Mouse (Mus musculus): ENCODE measurements around the gene Nubp1.

Gene Nubp1

DNA sequence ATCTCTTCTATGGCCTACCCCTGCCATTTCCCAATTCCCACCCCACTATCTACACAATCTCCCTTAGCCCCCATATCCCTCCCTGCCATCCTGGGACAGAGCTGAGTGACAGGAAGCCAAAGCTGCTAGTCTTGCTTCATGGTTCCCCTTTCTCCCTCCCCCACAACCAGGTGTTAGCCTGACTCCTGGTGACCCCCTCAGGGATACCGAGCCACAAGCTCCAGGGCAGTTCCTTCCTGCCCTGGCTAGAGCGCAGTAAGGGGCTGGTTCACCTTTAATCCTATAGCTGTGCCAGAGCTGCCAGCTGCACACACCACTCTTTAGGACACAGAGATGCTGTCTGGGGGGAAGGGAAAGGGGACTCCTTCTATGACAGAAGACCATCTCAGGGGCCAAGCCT is 36.0 kb downstream of the Nubp1 start:
- H3K36me3 ChIP-seq (ENCODE audit: insufficient read depth, low read length) = no peaks in the 10 kb centered on the region
- peak overlapping the region; percentile 78 for H3K4me3 ChIP-seq (replicated peaks; ENCODE audit: low read length)
- TF ChIP-seq CTCF (conservative IDR thresholded peaks at IDR 0.05; ENCODE audit: low read length) (no peak), NANOG (IDR thresholded peaks at IDR 0.05; ENCODE audit: borderline replicate concordance, low read length) (no peak), POU5F1 (IDR thresholded peaks at IDR 0.05; ENCODE audit: borderline replicate concordance, low read length) (no peak)
- 0 out of 2 replicates have a peak, but pooled peaks cover 2% of the 10 kb centered on the region for H3K27me3 ChIP-seq (ENCODE audit: insufficient read depth, low read length)
- H3K4me1 ChIP-seq (replicated peaks; ENCODE audit: low read depth, low read length) = peaks cover 26% of the 10 kb centered on the region
- no peaks in the 10 kb centered on the region for H3K9me3 ChIP-seq (ENCODE audit: low read length)

DNA sequence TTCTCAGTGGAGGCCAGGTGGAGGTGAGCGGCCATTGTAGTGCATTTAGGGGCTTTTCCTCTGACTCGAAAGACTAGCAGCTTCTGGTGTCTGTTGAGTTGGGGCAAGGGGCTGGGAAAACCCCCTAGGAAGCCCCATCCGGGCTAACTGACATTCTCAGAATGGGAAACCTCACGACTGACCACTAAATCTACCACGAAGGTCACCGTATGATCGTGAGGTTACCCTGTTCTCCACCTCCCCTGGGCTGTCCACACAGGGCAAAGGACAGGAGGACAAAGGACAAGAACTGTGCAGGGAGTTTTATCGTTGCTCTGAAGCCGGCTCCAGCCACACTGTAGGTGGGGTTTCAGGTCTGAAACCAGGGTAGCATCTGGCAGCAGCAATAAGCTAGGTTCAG is 37.2 kb downstream of the Nubp1 start:
- no peaks in the 10 kb centered on the region for H3K9me3 ChIP-seq (ENCODE audit: low read length)
- TF ChIP-seq POU5F1 (IDR thresholded peaks at IDR 0.05; ENCODE audit: borderline replicate concordance, low read length) (no peak), CTCF (conservative IDR thresholded peaks at IDR 0.05; ENCODE audit: low read length) (no peak), NANOG (IDR thresholded peaks at IDR 0.05; ENCODE audit: borderline replicate concordance, low read length) (no peak)
- H3K36me3 ChIP-seq (ENCODE audit: insufficient read depth, low read length) = no peaks in the 10 kb centered on the region
- no peak overlapping the region for H3K4me3 ChIP-seq (replicated peaks; ENCODE audit: low read length)
- peaks cover 26% of the 10 kb centered on the region for H3K4me1 ChIP-seq (replicated peaks; ENCODE audit: low read depth, low read length)
- H3K27me3 ChIP-seq (ENCODE audit: insufficient read depth, low read length) = 0 out of 2 replicates have a peak, but pooled peaks cover 2% of the 10 kb centered on the region

DNA sequence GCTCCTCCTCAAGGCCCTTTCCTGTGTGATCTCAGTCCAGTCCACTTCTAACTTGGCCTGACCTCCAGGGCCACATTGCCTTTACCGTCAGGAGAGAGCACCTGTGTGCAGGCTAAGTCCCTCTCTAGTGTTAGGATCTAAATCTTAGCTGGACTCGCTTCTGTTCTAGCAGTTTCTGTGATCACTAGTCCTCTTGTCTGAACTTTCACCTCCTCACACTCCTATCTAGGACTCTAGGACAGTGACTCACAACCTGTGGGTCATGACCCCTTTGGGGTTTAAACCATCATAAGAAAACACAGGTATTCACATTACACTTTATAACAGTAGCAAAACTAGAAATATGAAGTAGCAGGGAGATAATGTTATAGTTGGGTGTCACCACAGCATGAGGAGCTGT is 40.2 kb downstream of the Nubp1 start:
- H3K27me3 ChIP-seq (ENCODE audit: insufficient read depth, low read length) = 0 out of 2 replicates have a peak, but pooled peaks cover 2% of the 10 kb centered on the region
- TF ChIP-seq NANOG (IDR thresholded peaks at IDR 0.05; ENCODE audit: borderline replicate concordance, low read length) (no peak), CTCF (conservative IDR thresholded peaks at IDR 0.05; ENCODE audit: low read length) (no peak), POU5F1 (IDR thresholded peaks at IDR 0.05; ENCODE audit: borderline replicate concordance, low read length) (no peak)
- no peaks in the 10 kb centered on the region for H3K36me3 ChIP-seq (ENCODE audit: insufficient read depth, low read length)
- no peak overlapping the region for H3K4me3 ChIP-seq (replicated peaks; ENCODE audit: low read length)
- H3K9me3 ChIP-seq (ENCODE audit: low read length) = no peaks in the 10 kb centered on the region
- H3K4me1 ChIP-seq (replicated peaks; ENCODE audit: low read depth, low read length) = peaks cover 11% of the 10 kb centered on the region

DNA sequence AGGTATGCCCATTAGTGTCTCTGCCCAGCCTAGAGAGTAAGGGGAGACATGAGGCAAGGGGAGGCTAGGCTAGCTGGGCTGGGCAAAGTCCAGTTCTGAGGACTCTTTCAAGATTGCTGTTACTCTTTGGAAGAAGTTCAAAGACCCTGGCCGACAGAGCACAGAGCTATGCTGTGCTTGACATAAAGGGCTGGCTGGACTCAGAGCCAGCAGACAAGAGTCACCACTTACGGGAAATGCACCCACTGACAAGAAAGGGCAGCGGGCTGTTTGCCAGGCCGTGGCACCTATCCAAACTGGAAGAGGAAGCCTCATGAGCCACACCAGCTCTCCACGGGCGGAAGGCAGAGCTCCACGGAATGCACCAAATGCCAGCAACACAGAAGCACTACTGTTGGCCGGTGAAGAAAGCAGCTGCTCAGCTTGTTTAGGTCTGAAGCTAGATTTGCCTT is 40.7 kb downstream of the Nubp1 start:
- TF ChIP-seq POU5F1 (IDR thresholded peaks at IDR 0.05; ENCODE audit: borderline replicate concordance, low read length) (no peak), CTCF (conservative IDR thresholded peaks at IDR 0.05; ENCODE audit: low read length) (no peak), NANOG (IDR thresholded peaks at IDR 0.05; ENCODE audit: borderline replicate concordance, low read length) (no peak)
- 0 out of 2 replicates have a peak, but pooled peaks cover 2% of the 10 kb centered on the region for H3K27me3 ChIP-seq (ENCODE audit: insufficient read depth, low read length)
- no peaks in the 10 kb centered on the region for H3K9me3 ChIP-seq (ENCODE audit: low read length)
- H3K4me3 ChIP-seq (replicated peaks; ENCODE audit: low read length) = no peak overlapping the region
- no peaks in the 10 kb centered on the region for H3K36me3 ChIP-seq (ENCODE audit: insufficient read depth, low read length)
- peaks cover 7% of the 10 kb centered on the region for H3K4me1 ChIP-seq (replicated peaks; ENCODE audit: low read depth, low read length)

DNA sequence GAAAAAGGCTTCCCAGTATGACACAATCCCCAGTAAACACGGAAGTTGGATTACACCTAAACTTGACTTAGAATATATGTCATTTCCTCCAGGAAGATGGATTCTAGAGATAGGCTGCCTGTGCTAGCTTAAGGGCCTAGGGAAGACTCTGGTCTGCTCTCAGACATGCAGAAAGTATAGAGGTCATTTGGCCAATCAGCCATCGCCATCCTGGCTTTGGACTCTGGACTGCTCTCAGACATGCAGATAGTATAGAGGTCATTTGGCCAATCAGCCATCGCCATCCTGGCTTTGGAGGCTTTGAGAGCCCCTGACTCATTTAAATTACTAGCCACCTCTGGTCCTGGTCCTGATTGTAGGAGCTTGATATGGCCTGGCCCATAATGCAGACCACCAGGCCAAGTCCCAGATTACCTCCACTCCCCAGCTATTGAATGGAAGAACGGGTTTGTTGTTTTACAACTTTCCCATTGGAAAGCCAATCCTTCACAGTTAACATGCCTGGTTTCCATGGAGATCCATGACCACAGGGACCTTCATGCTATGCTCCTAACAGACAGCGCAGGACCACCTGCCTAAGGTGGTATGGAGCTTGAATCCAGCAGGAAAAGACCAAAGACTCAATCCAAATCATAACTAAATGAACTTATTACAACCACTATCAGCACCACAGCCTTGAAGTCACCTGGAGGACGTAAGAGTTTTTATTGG is 42.3 kb downstream of the Nubp1 start:
- TF ChIP-seq POU5F1 (IDR thresholded peaks at IDR 0.05; ENCODE audit: borderline replicate concordance, low read length) (no peak), NANOG (IDR thresholded peaks at IDR 0.05; ENCODE audit: borderline replicate concordance, low read length) (no peak), CTCF (conservative IDR thresholded peaks at IDR 0.05; ENCODE audit: low read length) (no peak)
- Histone ChIP-seq H3K27me3 (ENCODE audit: insufficient read depth, low read length) (peaks cover 4% of the 10 kb centered on the region; the same call in 1 of the 2 replicates), H3K36me3 (ENCODE audit: insufficient read depth, low read length) (no peaks in the 10 kb centered on the region), H3K4me1 (replicated peaks; ENCODE audit: low read depth, low read length) (no peaks in the 10 kb centered on the region; the same call in 1 of the 2 replicates), H3K9me3 (ENCODE audit: low read length) (no peaks in the 10 kb centered on the region), H3K4me3 (replicated peaks; ENCODE audit: low read length) (no peak overlapping the region)

DNA sequence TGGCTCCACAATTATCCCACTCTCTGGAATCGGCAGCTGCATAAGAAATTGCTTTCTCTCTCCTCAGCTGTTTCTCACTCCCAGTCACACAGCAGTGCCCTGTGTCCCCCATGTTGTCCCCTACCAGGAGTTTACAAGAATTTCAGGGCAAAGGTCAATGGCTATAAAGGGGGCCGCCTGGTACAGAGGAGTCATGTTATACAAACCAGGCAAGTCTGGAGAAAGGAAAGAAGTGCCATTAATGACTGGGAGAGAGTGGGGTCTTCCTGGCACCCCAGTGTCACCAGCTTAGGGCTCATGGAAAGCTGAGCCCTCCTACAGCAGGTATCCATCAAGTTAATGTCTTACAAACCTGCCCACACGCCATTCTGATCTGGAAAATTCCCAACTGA is 42.8 kb downstream of the Nubp1 start:
- TF ChIP-seq CTCF (conservative IDR thresholded peaks at IDR 0.05; ENCODE audit: low read length) (no peak), NANOG (IDR thresholded peaks at IDR 0.05; ENCODE audit: borderline replicate concordance, low read length) (no peak), POU5F1 (IDR thresholded peaks at IDR 0.05; ENCODE audit: borderline replicate concordance, low read length) (no peak)
- Histone ChIP-seq H3K36me3 (ENCODE audit: insufficient read depth, low read length) (no peaks in the 10 kb centered on the region), H3K27me3 (ENCODE audit: insufficient read depth, low read length) (peaks cover 9% of the 10 kb centered on the region), H3K9me3 (ENCODE audit: low read length) (no peaks in the 10 kb centered on the region), H3K4me1 (replicated peaks; ENCODE audit: low read depth, low read length) (no peaks in the 10 kb centered on the region; the same call in 1 of the 2 replicates), H3K4me3 (replicated peaks; ENCODE audit: low read length) (no peak overlapping the region)

DNA sequence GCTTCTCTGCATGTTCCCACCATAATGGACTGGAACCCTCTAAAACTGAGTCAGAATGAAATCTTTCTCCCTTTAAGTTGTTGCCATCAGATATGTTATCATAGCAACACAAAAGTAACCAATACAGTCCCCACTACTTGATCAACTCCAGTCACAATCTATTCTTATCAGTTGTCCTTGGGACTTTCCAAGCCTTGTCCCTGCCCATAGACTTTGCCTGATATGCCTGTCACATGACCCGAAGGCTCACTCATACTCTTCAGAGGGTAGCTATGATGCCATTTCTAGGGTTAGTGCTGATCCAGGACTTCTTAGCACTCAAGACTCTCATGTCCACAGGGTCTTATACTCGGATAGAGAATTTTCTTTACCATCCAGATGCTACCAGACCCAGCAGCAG is 48.4 kb downstream of the Nubp1 start:
- H3K4me1 ChIP-seq (replicated peaks; ENCODE audit: low read depth, low read length) = peaks cover 4% of the 10 kb centered on the region; the same call in 1 of the 2 replicates
- H3K9me3 ChIP-seq (ENCODE audit: low read length) = no peaks in the 10 kb centered on the region
- no peak for TF ChIP-seq NANOG (IDR thresholded peaks at IDR 0.05; ENCODE audit: borderline replicate concordance, low read length)
- TF ChIP-seq POU5F1 (IDR thresholded peaks at IDR 0.05; ENCODE audit: borderline replicate concordance, low read length) = no peak
- TF ChIP-seq CTCF (conservative IDR thresholded peaks at IDR 0.05; ENCODE audit: low read length) = no peak
- no peak overlapping the region for H3K4me3 ChIP-seq (replicated peaks; ENCODE audit: low read length)
- peaks cover 16% of the 10 kb centered on the region for H3K27me3 ChIP-seq (ENCODE audit: insufficient read depth, low read length)
- H3K36me3 ChIP-seq (ENCODE audit: insufficient read depth, low read length) = no peaks in the 10 kb centered on the region

DNA sequence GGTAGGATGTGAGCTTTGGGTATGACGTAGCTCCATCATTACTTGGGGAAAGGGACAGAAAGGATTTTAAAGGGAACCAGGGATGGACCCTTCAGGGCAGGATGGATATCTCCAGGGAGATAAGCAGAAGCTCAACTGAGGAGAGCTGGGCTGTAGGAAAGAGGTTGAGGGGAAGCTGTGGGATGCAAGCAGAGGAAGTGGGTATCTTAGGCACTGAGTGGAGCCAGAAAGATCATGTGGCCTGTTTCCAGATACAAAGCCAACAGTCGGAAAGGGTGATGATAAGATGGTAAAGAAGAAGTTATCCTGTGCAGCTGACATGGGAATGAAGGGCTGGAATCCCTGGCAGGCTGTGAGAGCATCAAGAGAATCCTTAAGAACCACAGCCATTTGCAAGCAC is 49.4 kb downstream of the Nubp1 start:
- no peak for TF ChIP-seq POU5F1 (IDR thresholded peaks at IDR 0.05; ENCODE audit: borderline replicate concordance, low read length)
- TF ChIP-seq CTCF (conservative IDR thresholded peaks at IDR 0.05; ENCODE audit: low read length) = no peak
- no peak for TF ChIP-seq NANOG (IDR thresholded peaks at IDR 0.05; ENCODE audit: borderline replicate concordance, low read length)
- H3K9me3 ChIP-seq (ENCODE audit: low read length) = no peaks in the 10 kb centered on the region
- no peaks in the 10 kb centered on the region for H3K36me3 ChIP-seq (ENCODE audit: insufficient read depth, low read length)
- no peak overlapping the region for H3K4me3 ChIP-seq (replicated peaks; ENCODE audit: low read length)
- H3K4me1 ChIP-seq (replicated peaks; ENCODE audit: low read depth, low read length) = peaks cover 6% of the 10 kb centered on the region; the same call in 1 of the 2 replicates
- peaks cover 16% of the 10 kb centered on the region for H3K27me3 ChIP-seq (ENCODE audit: insufficient read depth, low read length)
